Mouse (Mus musculus): Measurements from ENCODE around the gene Olfr1242.

DNA sequence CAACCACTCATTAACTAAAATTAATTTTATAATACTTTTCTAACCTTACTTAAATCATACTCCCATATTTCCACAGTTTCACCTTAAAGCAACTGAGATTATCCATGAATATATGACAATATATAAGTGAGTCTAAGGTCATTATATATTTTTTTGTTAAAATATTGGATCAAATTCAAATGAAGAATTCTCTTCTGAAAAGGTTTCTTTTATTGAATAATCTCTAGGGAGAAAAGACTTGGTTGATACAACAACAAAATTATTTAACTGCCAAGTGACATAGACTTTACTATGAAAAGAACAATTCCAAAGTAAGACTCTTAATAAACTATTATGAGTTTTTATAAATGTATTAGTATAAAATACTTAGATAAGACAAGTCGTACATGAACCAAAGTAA lies 33.3 kb upstream of the Olfr1242 start, which contains the start of gene Olfr1243:
- TF ChIP-seq CTCF (conservative IDR thresholded peaks at IDR 0.05; ENCODE audit: insufficient read depth, insufficient read length, low read depth, low read length) (no peak), POLR2A (IDR thresholded peaks at IDR 0.05; ENCODE audit: low read depth, low read length) (no peak)
